Comparison of ENCODE assay signal across 12 mouse cellular contexts in genomic region chr15:11177448-11177847, GRCm38 (mm10).
DNase-seq lines count a peak whose midpoint lies in the region; ATAC-seq lines count a peak whose summit lies in the region.
"Had no signal": no experiment of that assay in that cellular context is flagged by ENCODE, and none has a peak within 500 bp of the region (broad histone marks: within the 10 kb centered on the region; RNA-seq: fewer than 3 reads in every experiment).

No protein-coding gene starts in this region.

- WGBS in embryonic facial prominence, embryonic 14.5 days = 30% methylated on average over 9 of the region's 9 CpGs
- WGBS in limb, embryonic 13.5 days = 28% methylated on average over 9 of the region's 9 CpGs
- 45% methylated on average over 9 of the region's 9 CpGs for WGBS in neural tube, embryonic 11.5 days

- peak; percentile 31 for ATAC-seq in embryonic facial prominence, embryonic 14.5 days (ENCODE audit: low read depth)
- peak; percentile 26; the same call in 1 of the 2 replicates for ATAC-seq in limb, embryonic 13.5 days (ENCODE audit: low FRiP score, low read depth)
- ATAC-seq in neural tube, embryonic 11.5 days (ENCODE audit: insufficient read depth, low FRiP score, low TSS enrichment) = peak; percentile 23; the same call in 1 of the 2 replicates
- no peak for ATAC-seq in megakaryocyte, adult 5-6 weeks (ENCODE audit: poor library complexity, severe bottlenecking)

- no peak overlapping the region for H3K9ac ChIP-seq in embryonic facial prominence, embryonic 14.5 days (ENCODE audit: low read depth, low read length)
- no peak overlapping the region for H3K9ac ChIP-seq in limb, embryonic 13.5 days
- H3K9ac ChIP-seq in neural tube, embryonic 11.5 days (ENCODE audit: low read length) = no peak overlapping the region
- H3K9ac ChIP-seq: lung, embryonic 14.5 days had no signal

- 0 out of 2 replicates have a peak overlapping the region, but pooled peaks have one; percentile 8 for H3K4me2 ChIP-seq in embryonic facial prominence, embryonic 14.5 days (ENCODE audit: low read depth, low read length)
- peak overlapping the region; percentile 12; the same call in 1 of the 2 replicates for H3K4me2 ChIP-seq in limb, embryonic 13.5 days (replicated peaks)
- H3K4me2 ChIP-seq in neural tube, embryonic 11.5 days (ENCODE audit: low read depth) = no peak overlapping the region
- H3K4me2 ChIP-seq: lung, embryonic 14.5 days had no signal

- DNase-seq in embryo, embryonic 9.5 days (ENCODE audit: extremely low spot score) = peak; percentile 39
- DNase-seq in embryonic facial prominence, embryonic 14.5 days (ENCODE audit: low spot score) = peak; percentile 78
- DNase-seq in neural tube, embryonic 11.5 days (ENCODE audit: low spot score) = peak; percentile 20
- DNase-seq in thymus, postnatal 4 days = no peak
- DNase-seq in kidney, postnatal 14 days = no peak
- DNase-seq: cerebellum, adult 9-10 months; heart, adult 2 months; kidney, adult 18-20 months; lung, embryonic 14.5 days had no signal

- peak overlapping the region; percentile 78 for H3K27ac ChIP-seq in embryonic facial prominence, embryonic 14.5 days (replicated peaks; ENCODE audit: low read depth, low read length)
- H3K27ac ChIP-seq in limb, embryonic 13.5 days = no peak overlapping the region
- H3K27ac ChIP-seq in neural tube, embryonic 11.5 days (ENCODE audit: low read depth, low read length) = no peak overlapping the region
- H3K27ac ChIP-seq: heart, adult 2 months had no signal

- H3K4me1 ChIP-seq in embryonic facial prominence, embryonic 14.5 days (ENCODE audit: control insufficient read depth, insufficient read depth, low read length) = peaks cover 6% of the 10 kb centered on the region; the same call in 1 of the 2 replicates
- peaks cover 36% of the 10 kb centered on the region for H3K4me1 ChIP-seq in limb, embryonic 13.5 days
- H3K4me1 ChIP-seq in neural tube, embryonic 11.5 days (ENCODE audit: control insufficient read depth, insufficient read depth, low read length) = no peaks in the 10 kb centered on the region; the same call in 1 of the 2 replicates

- no peak overlapping the region for H3K4me3 ChIP-seq in embryonic facial prominence, embryonic 14.5 days (ENCODE audit: low read depth, low read length)
- no peak overlapping the region for H3K4me3 ChIP-seq in limb, embryonic 13.5 days
- no peak overlapping the region for H3K4me3 ChIP-seq in neural tube, embryonic 11.5 days (ENCODE audit: low read depth, low read length)
- H3K4me3 ChIP-seq: heart, adult 2 months; megakaryocyte, embryonic 14.5 days had no signal

- H3K27me3 ChIP-seq in embryonic facial prominence, embryonic 14.5 days (replicated peaks; ENCODE audit: control insufficient read depth, insufficient read depth, low read length) = no peaks in the 10 kb centered on the region
- no peaks in the 10 kb centered on the region for H3K27me3 ChIP-seq in limb, embryonic 13.5 days
- H3K27me3 ChIP-seq in neural tube, embryonic 11.5 days (ENCODE audit: control insufficient read depth, insufficient read depth, low read length) = no peaks in the 10 kb centered on the region
- H3K27me3 ChIP-seq: megakaryocyte, embryonic 14.5 days had no signal

- H3K36me3 ChIP-seq in embryonic facial prominence, embryonic 14.5 days (ENCODE audit: control insufficient read depth, insufficient read depth, low read length) = no peaks in the 10 kb centered on the region
- H3K36me3 ChIP-seq in limb, embryonic 13.5 days = no peaks in the 10 kb centered on the region
- H3K36me3 ChIP-seq in neural tube, embryonic 11.5 days (ENCODE audit: control insufficient read depth, insufficient read depth, low read length) = no peaks in the 10 kb centered on the region

- H3K9me3 ChIP-seq in embryonic facial prominence, embryonic 14.5 days (ENCODE audit: control insufficient read depth, low read length) = no peaks in the 10 kb centered on the region
- peaks cover 3% of the 10 kb centered on the region; the same call in 1 of the 2 replicates for H3K9me3 ChIP-seq in limb, embryonic 13.5 days
- no peaks in the 10 kb centered on the region for H3K9me3 ChIP-seq in neural tube, embryonic 11.5 days (ENCODE audit: control insufficient read depth, low read length)

Comparison
In these comparisons a context has a peak if more than half of its experiments do, and no peak if none do; other contexts are left out.
1. DNase-seq: peak in embryo, embryonic 9.5 days (single experiment), embryonic facial prominence, embryonic 14.5 days (single experiment) and neural tube, embryonic 11.5 days (single experiment); none in thymus, postnatal 4 days (single experiment) and kidney, postnatal 14 days (single experiment).